In the genomic region with DNA sequence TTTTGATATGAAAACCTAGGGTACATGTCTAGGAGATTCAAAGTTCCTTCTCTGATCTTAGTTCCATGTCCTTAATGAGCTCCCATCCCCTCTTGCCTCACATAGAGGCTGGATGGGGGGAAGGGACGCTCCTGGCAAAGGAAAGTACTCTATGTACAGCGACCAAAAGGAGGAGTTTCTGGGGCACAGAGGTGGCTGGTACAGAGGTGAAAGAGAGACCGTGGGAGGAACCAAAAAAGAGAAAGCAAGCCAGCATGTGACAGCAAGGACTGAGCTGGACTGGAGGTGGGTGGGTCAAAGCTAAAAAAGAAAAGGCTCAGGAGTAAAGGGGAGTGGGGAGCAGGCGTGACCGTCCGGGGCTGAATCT, we compare ENCODE assay signal across 1 mouse cellular context.
TF ChIP-seq lines count a peak whose summit lies in the region.

No protein-coding gene starts in this region.

TF ChIP-seq in myocyte, 11 proteins besides CTCF, POLR2A, EP300 and RAD21 (continued from another document):
- no peak for TF ChIP-seq CEBPB (IDR thresholded peaks at IDR 0.05; ENCODE audit: insufficient read depth, poor library complexity, severe bottlenecking)
- no peak for TF ChIP-seq MAX (IDR thresholded peaks at IDR 0.05; ENCODE audit: low read depth)
- TF ChIP-seq USF1 (IDR thresholded peaks at IDR 0.05; ENCODE audit: low read depth) = no peak
- TF ChIP-seq TCF12 (IDR thresholded peaks at IDR 0.05; ENCODE audit: insufficient read depth, poor library complexity, severe bottlenecking) = no peak
TF ChIP-seq in myocyte: peak in this region for 0.
